Mouse (Mus musculus) myocyte (in vitro differentiated cells): ENCODE measurements around the gene Cfap61.

Experiments used
- MAX ChIP-seq: IDR thresholded peaks from one replicate; pipeline ENCODE4 v1.6.1; 2011; ENCODE audit warnings: low read depth, mild to moderate bottlenecking, control low read depth
- MYOD1 ChIP-seq, 3 experiments: IDR thresholded peaks; one replicate each; pipeline ENCODE4 v1.6.1; 2011; ENCODE audit warnings: control low read depth in 2 of 3, low read depth in 2 of 3, mild to moderate bottlenecking in 2 of 3, moderate library complexity in 1 of 3; ENCODE audit not compliant: insufficient read length in 2 of 3, control insufficient read depth in 1 of 3
- MYOG ChIP-seq, 3 experiments: IDR thresholded peaks; one replicate each; pipeline ENCODE4 v1.6.1; 2011; ENCODE audit warnings: control low read depth in 2 of 3, low read depth in 2 of 3, mild to moderate bottlenecking in 2 of 3; ENCODE audit not compliant: insufficient read length in 2 of 3, control insufficient read depth in 1 of 3, insufficient read depth in 1 of 3
- POLR2A ChIP-seq: IDR thresholded peaks from one replicate; pipeline ENCODE4 v1.6.1; 2011; ENCODE audit warnings: low read depth, mild to moderate bottlenecking, control low read depth, moderate library complexity; ENCODE audit not compliant: insufficient read length
- SRF ChIP-seq: IDR thresholded peaks from one replicate; pipeline ENCODE4 v1.6.1; 2011; ENCODE audit warnings: low read depth; ENCODE audit not compliant: control insufficient read depth, insufficient read length
- USF1 ChIP-seq: IDR thresholded peaks from one replicate; pipeline ENCODE4 v1.6.1; 2011; ENCODE audit warnings: low read depth, mild to moderate bottlenecking, control low read depth, moderate library complexity

GRCm38 (mm10) chr2:146261146-146261545 is 326.6 kb downstream of the Cfap61 start:
- no peak for TF ChIP-seq POLR2A
- no peak for TF ChIP-seq USF1
- TF ChIP-seq SRF: no peak
- TF ChIP-seq MYOD1 (IDR thresholded peaks at IDR 0.05; ENCODE audit: control insufficient read depth in 1 of 3, insufficient read length in 2 of 3, low read depth in 2 of 3): no peak
- no peak for TF ChIP-seq MAX
- no peak for TF ChIP-seq MYOG (IDR thresholded peaks at IDR 0.05; ENCODE audit: control insufficient read depth in 1 of 3, insufficient read depth in 1 of 3, insufficient read length in 2 of 3, low read depth in 2 of 3)
